Mouse (Mus musculus) embryo, embryonic 9.5 days (tissue): Measurements from ENCODE around the gene Slc48a1.

ENCODE experiments used
- DNase-seq: peaks from one replicate; pipeline ENCODE4 v3.0.0-alpha.2; 2017; ENCODE audit errors: extremely low spot score

Slc48a1 gene

GRCm38 (mm10) chr15:97841383-97841782 lies 63.1 kb downstream of the Slc48a1 start:
- no peak for DNase-seq

GRCm38 (mm10) chr15:97842058-97842457 lies 63.7 kb downstream of the Slc48a1 start:
- no peak for DNase-seq
